Mouse (Mus musculus) liver, embryonic 16.5 days (tissue): ENCODE data around the gene Tbcc. TPM values are rescaled to one million over a fixed set of nuclear protein-coding genes. Genes with fewer than 3 reads are reported as not detected.

ENCODE experiments used
- ATAC-seq: fragments of 200-750 bp; cut with Nextera tagmentation; 2 replicates; pipeline ENCODE4 v1.8.0; 2017; ENCODE audit warnings: low read depth, mild to moderate bottlenecking, moderate number of reproducible peaks, moderate library complexity
- H3K27ac ChIP-seq: fragments of 300-500 bp; sonication (generic); 2 replicates; pipeline ENCODE4 v1.5.1; 2014; ENCODE audit warnings: mild to moderate bottlenecking, low read length
- H3K27me3 ChIP-seq: fragments of 300-500 bp; sonication (generic); 2 replicates; pipeline ENCODE4 v1.6.1; 2014; ENCODE audit warnings: low read depth, low read length, mixed read lengths; ENCODE audit not compliant: control insufficient read depth, insufficient read depth
- H3K36me3 ChIP-seq: fragments of 300-500 bp; sonication (generic); 2 replicates; pipeline ENCODE4 v1.6.1; 2014; ENCODE audit warnings: mild to moderate bottlenecking; ENCODE audit not compliant: control insufficient read depth, insufficient read depth
- H3K4me1 ChIP-seq: fragments of 300-500 bp; sonication (generic); 2 replicates; pipeline ENCODE4 v1.6.1; 2014; ENCODE audit warnings: low read depth, low read length, mixed read lengths; ENCODE audit not compliant: control insufficient read depth
- H3K4me2 ChIP-seq: fragments of 300-500 bp; sonication (generic); 2 replicates; pipeline ENCODE4 v1.6.1; 2014; ENCODE audit warnings: low read depth, low read length, mixed read lengths
- H3K4me3 ChIP-seq: fragments of 300-500 bp; sonication (generic); 2 replicates; pipeline ENCODE4 v1.5.1; 2014; ENCODE audit warnings: low read depth, mild to moderate bottlenecking, low read length
- H3K9ac ChIP-seq: fragments of 300-500 bp; sonication (generic); 2 replicates; pipeline ENCODE4 v1.6.1; 2014; ENCODE audit warnings: low read depth, low read length
- H3K9me3 ChIP-seq: fragments of 300-500 bp; sonication (generic); replicated peaks from 2 replicates; pipeline ENCODE4 v1.6.1; 2016; ENCODE audit warnings: low read length; ENCODE audit not compliant: control insufficient read depth
- WGBS: fragments of 180-500 bp; shearing (Covaris S2); extraction: QIAGEN DNeasy Blood & Tissue Kit; methylation state at CpG from one replicate; pipeline ENCODE4 v1.1.7; 2014; ENCODE audit not compliant: insufficient replicate concordance; 5-methylcytosine and 5-hydroxymethylcytosine counted together
- polyA plus RNA-seq: library from polyadenylated mRNA; unstranded; fragments of >200 nt; fragmentation: Nextera tagmentation; extraction: Ambion mirVana; gene quantifications from 2 replicates; pipeline ENCODE4 v1.2.1, GENCODE M21; 2015

Tbcc gene
- polyA plus RNA-seq, 1 experiment from 2014 or later = 15.5 TPM

DNA sequence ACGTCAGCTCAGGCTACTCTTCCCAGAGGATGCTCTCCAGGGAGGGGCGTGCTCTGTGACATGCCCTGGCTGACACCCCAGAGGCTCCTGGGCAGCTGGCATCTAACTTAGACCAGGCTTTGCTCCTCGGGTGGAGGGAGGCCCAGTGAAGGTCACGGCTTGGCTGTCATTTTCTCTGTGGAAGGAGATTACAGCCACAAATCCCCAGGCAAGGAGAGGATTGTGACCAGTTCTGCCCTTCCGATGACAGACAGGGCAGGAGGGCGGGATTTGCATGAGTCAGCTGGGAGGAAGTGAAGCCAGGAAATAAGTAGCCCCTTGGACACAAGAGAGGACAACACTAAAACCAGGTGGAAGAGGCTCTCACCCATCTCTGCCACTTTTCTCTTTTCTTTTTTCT is 21.8 kb downstream of the Tbcc start:
- Histone ChIP-seq H3K36me3 (no peaks in the 10 kb centered on the region), H3K4me3 (no peak overlapping the region), H3K27me3 (no peaks in the 10 kb centered on the region), H3K9me3 (no peaks in the 10 kb centered on the region), H3K27ac (no peak overlapping the region), H3K9ac (no peak overlapping the region), H3K4me2 (no peak overlapping the region), H3K4me1 (no peaks in the 10 kb centered on the region)
- 22% methylated on average over 6 of the region's 6 CpGs for whole genome bisulfite sequencing
- no peak for ATAC-seq

DNA sequence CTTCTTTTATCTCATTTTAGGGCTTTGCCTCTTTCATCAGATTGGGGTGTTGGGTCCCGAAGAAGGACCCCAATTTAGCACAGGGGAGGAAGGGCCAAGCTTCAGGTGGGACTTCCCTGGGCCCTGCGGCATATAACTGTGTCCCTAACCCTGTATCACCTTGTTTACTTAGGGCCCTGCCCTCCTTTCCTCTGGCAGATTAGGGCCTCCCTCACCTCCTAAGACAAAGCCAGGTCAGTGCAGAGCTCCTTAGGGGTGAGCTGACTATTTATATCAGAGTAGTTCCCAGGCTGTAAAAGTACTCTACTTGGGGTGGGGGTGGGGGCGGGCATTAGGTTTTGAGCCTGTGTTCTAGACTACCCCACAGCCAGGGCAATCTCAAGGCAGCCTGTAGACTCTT is 24.6 kb downstream of the Tbcc start:
- 44% methylated on average over 3 of the region's 3 CpGs for WGBS
- Histone ChIP-seq H3K4me2 (no peak overlapping the region), H3K36me3 (no peaks in the 10 kb centered on the region), H3K4me1 (no peaks in the 10 kb centered on the region), H3K9me3 (no peaks in the 10 kb centered on the region), H3K4me3 (no peak overlapping the region), H3K27ac (no peak overlapping the region), H3K9ac (no peak overlapping the region), H3K27me3 (no peaks in the 10 kb centered on the region)
- ATAC-seq = no peak

- Histone ChIP-seq H3K36me3 (no peaks in the 10 kb centered on the region), H3K27ac (no peak overlapping the region), H3K4me1 (no peaks in the 10 kb centered on the region), H3K4me3 (no peak overlapping the region), H3K9me3 (no peaks in the 10 kb centered on the region), H3K4me2 (no peak overlapping the region), H3K27me3 (no peaks in the 10 kb centered on the region), H3K9ac (no peak overlapping the region)
- WGBS = 35% methylated on average over 4 of the region's 4 CpGs
- ATAC-seq = no peak
These were observed 28.5 kb downstream of the Tbcc start for GRCm38 (mm10) chr17:46918951-46919350.

DNA sequence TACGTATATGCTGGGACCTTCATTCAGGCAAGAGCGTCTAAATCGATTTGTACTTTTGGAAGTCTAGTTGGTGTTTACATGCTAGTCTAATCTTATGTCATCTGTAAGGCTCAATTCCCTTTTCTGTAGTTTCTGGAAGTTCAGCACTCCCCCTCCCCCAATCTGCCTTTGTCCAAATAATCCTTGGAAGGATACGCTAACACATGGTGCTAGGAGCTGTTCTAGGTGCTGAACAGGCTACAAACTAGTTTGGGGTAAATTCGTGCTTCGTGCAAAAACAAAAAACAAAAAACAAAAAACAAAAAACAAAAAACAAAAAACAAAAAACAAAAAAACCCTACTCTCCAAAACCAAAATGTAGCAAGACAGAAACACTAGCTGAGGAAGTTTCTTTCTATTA is 30.4 kb downstream of the Tbcc start:
- no peak for ATAC-seq
- H3K4me1 ChIP-seq = no peaks in the 10 kb centered on the region
- H3K27me3 ChIP-seq = no peaks in the 10 kb centered on the region
- 52% methylated on average over 6 of the region's 6 CpGs for WGBS
- no peak overlapping the region for H3K27ac ChIP-seq
- H3K4me3 ChIP-seq = no peak overlapping the region
- H3K9me3 ChIP-seq = no peaks in the 10 kb centered on the region
- no peak overlapping the region for H3K9ac ChIP-seq
- H3K36me3 ChIP-seq = no peaks in the 10 kb centered on the region
- H3K4me2 ChIP-seq = no peak overlapping the region

- Histone ChIP-seq H3K27me3 (no peaks in the 10 kb centered on the region), H3K4me1 (peaks cover 5% of the 10 kb centered on the region; the same call in 1 of the 2 replicates), H3K4me2 (no peak overlapping the region), H3K36me3 (peaks cover 12% of the 10 kb centered on the region), H3K27ac (no peak overlapping the region), H3K4me3 (no peak overlapping the region), H3K9ac (no peak overlapping the region), H3K9me3 (no peaks in the 10 kb centered on the region)
- ATAC-seq = no peak
- 56% methylated on average over 6 of the region's 6 CpGs for WGBS
These were observed 35.7 kb downstream of the Tbcc start for GRCm38 (mm10) chr17:46926192-46926591.

- no peak overlapping the region for H3K4me2 ChIP-seq
- H3K27ac ChIP-seq = no peak overlapping the region
- peaks cover 17% of the 10 kb centered on the region for H3K36me3 ChIP-seq
- H3K9ac ChIP-seq = no peak overlapping the region
- H3K4me3 ChIP-seq = no peak overlapping the region
- no peak for ATAC-seq
- no peaks in the 10 kb centered on the region for H3K9me3 ChIP-seq
- no peaks in the 10 kb centered on the region for H3K27me3 ChIP-seq
- peaks cover 5% of the 10 kb centered on the region; the same call in 1 of the 2 replicates for H3K4me1 ChIP-seq
- 53% methylated on average over 3 of the region's 3 CpGs for WGBS
These were observed 36.5 kb downstream of the Tbcc start for GRCm38 (mm10) chr17:46926941-46927340.

DNA sequence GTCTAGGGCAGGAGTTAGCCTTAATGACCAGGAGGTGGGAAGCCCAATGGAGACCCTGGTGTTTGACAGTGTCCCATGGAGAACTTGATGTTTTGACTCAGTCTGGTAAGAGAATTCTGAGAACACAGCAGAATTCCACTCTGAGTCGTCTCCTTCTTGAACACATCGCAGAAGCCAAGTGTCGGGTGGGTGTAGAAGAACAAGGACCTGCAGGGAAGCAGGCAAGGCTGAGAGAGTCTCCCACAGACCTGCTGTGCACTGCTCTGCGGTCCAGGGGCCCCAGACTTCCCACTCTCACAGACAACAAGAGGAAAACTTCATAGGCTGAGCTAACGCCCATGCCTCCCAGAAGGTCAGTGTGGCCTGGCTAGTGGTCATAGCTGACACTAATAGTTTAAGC is 37.3 kb downstream of the Tbcc start:
- Histone ChIP-seq H3K36me3 (peaks cover 25% of the 10 kb centered on the region), H3K4me1 (peaks cover 5% of the 10 kb centered on the region; the same call in 1 of the 2 replicates), H3K4me2 (no peak overlapping the region), H3K9me3 (no peaks in the 10 kb centered on the region), H3K9ac (no peak overlapping the region), H3K27ac (no peak overlapping the region), H3K27me3 (no peaks in the 10 kb centered on the region), H3K4me3 (no peak overlapping the region)
- WGBS = 81% methylated on average over 5 of the region's 5 CpGs
- no peak for ATAC-seq

DNA sequence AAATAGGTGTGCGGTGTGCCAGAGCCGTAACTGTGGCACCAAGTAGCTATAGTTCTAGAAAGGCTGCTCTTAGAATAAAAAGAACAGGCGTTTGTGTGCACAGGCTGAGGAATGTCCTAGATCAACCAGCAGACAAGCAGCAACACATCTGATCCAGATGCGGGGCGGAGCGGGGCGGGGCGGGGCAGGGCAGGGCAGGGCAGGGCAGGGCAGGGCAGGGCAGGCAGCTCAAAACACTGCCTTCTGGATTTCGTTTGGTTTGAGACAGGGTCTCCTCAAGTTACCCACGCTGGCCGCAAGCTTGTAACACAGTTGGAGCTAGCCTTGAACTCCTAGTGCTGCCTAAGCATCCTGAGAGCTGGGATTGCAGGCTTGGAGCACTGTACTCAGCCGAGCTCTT is 38.8 kb downstream of the Tbcc start:
- ATAC-seq = no peak
- no peak overlapping the region for H3K4me3 ChIP-seq
- H3K4me1 ChIP-seq = peaks cover 5% of the 10 kb centered on the region; the same call in 1 of the 2 replicates
- no peaks in the 10 kb centered on the region for H3K27me3 ChIP-seq
- H3K4me2 ChIP-seq = no peak overlapping the region
- no peaks in the 10 kb centered on the region for H3K9me3 ChIP-seq
- WGBS = 73% methylated on average over 12 of the region's 12 CpGs
- no peak overlapping the region for H3K9ac ChIP-seq
- no peak overlapping the region for H3K27ac ChIP-seq
- H3K36me3 ChIP-seq = peaks cover 40% of the 10 kb centered on the region

DNA sequence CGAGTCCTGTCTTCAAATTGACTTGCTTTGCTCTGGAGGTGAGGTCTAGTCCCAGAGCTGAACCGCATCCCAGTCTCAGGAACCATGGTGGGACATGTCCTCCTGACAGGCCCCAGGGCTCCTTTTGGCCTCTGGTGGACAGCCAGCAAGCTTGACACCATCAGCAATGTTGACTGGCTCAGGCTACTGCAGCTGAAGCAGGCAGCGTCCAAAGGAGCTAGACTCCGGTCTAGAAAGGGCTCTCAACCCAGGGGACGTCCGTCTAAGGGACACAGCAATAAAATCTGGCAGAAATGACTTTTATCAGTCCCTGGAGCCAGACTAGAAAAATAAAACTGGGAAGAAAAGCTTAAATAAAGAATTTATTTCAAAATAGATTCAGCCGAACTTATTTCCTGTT is 39.4 kb downstream of the Tbcc start:
- ATAC-seq = no peak
- H3K27me3 ChIP-seq = no peaks in the 10 kb centered on the region
- H3K4me2 ChIP-seq = no peak overlapping the region
- 80% methylated on average over 7 of the region's 7 CpGs for WGBS
- no peak overlapping the region for H3K9ac ChIP-seq
- H3K9me3 ChIP-seq = no peaks in the 10 kb centered on the region
- no peak overlapping the region for H3K27ac ChIP-seq
- H3K4me3 ChIP-seq = no peak overlapping the region
- H3K36me3 ChIP-seq = peaks cover 45% of the 10 kb centered on the region
- peaks cover 5% of the 10 kb centered on the region; the same call in 1 of the 2 replicates for H3K4me1 ChIP-seq
